In the genomic region with DNA sequence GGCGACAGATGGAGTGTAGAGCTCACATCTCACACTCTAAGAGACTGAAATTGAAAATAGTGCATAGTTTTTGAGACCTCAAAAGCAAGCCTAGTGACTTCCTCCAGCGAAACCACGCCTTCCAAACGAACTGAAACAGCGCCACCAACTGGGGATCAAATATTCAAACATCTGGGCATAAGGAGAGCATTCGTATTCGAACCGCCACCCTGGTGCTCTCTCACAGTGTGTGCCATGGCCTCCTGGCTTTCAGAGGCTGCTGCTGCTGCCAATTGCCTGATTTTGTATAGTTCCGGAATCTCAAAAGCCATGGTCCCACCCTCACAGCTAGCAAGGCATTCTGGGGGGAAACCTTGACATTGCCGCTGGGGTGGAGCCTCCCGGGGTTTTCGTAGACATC, we compare ENCODE assay signal across 18 mouse cellular contexts. TPM values are rescaled to one million over a fixed set of nuclear protein-coding genes. Genes with fewer than 3 reads are reported as not detected.
A peak's percentile ranks its signal among the peaks of the same experiment; 100 is the strongest.
DNase-seq lines count a peak whose midpoint lies in the region; ATAC-seq and TF ChIP-seq lines count a peak whose summit lies in the region.
"Had no signal": no experiment of that assay in that cellular context is flagged by ENCODE, and none has a peak within 500 bp of the region (broad histone marks: within the 10 kb centered on the region; RNA-seq: fewer than 3 reads in every experiment).

No protein-coding gene starts in this region.

- no peak overlapping the region for H3K4me2 ChIP-seq in intestine, postnatal 0 days (replicated peaks; ENCODE audit: low read depth)
- no peak overlapping the region for H3K4me2 ChIP-seq in intestine, embryonic 15.5 days (replicated peaks)
- H3K4me2 ChIP-seq: lung, embryonic 15.5 days; midbrain, embryonic 15.5 days; neural tube, embryonic 13.5 days had no signal

- ATAC-seq in intestine, postnatal 0 days: no peak
- ATAC-seq in intestine, embryonic 15.5 days: no peak
- 0 out of 2 replicates have a peak, but pooled peaks have one; percentile 43 for ATAC-seq in erythroblast, adult 5-6 weeks (replicated peaks; ENCODE audit: low FRiP score, poor library complexity, severe bottlenecking)
- ATAC-seq: hindbrain, embryonic 16.5 days; midbrain, embryonic 15.5 days had no signal

- no peaks in the 10 kb centered on the region for H3K9me3 ChIP-seq in intestine, postnatal 0 days (ENCODE audit: control insufficient read depth)
- H3K9me3 ChIP-seq in intestine, embryonic 15.5 days: no peaks in the 10 kb centered on the region
- H3K9me3 ChIP-seq: lung, embryonic 15.5 days; midbrain, embryonic 15.5 days; neural tube, embryonic 13.5 days had no signal

- no peaks in the 10 kb centered on the region for H3K4me1 ChIP-seq in intestine, postnatal 0 days (replicated peaks; ENCODE audit: control insufficient read depth, insufficient read depth, low read length)
- H3K4me1 ChIP-seq in intestine, embryonic 15.5 days (replicated peaks): no peaks in the 10 kb centered on the region
- H3K4me1 ChIP-seq: lung, embryonic 15.5 days; midbrain, embryonic 15.5 days; neural tube, embryonic 13.5 days had no signal

- H3K9ac ChIP-seq in intestine, postnatal 0 days (ENCODE audit: low read depth, low read length): no peak overlapping the region
- no peak overlapping the region for H3K9ac ChIP-seq in intestine, embryonic 15.5 days
- H3K9ac ChIP-seq: lung, embryonic 15.5 days; midbrain, embryonic 15.5 days; neural tube, embryonic 13.5 days had no signal

- no peak overlapping the region for H3K27ac ChIP-seq in intestine, postnatal 0 days (ENCODE audit: low read depth, low read length)
- no peak overlapping the region for H3K27ac ChIP-seq in intestine, embryonic 15.5 days
- H3K27ac ChIP-seq: lung, embryonic 15.5 days; midbrain, embryonic 15.5 days; neural tube, embryonic 13.5 days had no signal

- peak; percentile 50 for TF ChIP-seq CTCF in intestine, postnatal 0 days (IDR thresholded peaks at IDR 0.05; ENCODE audit: low read depth)

- H3K4me3 ChIP-seq in intestine, postnatal 0 days (ENCODE audit: low read depth, low read length): no peak overlapping the region
- no peak overlapping the region for H3K4me3 ChIP-seq in intestine, embryonic 15.5 days (replicated peaks)
- H3K4me3 ChIP-seq: lung, embryonic 15.5 days; midbrain, embryonic 15.5 days; neural tube, embryonic 13.5 days had no signal

- H3K27me3 ChIP-seq in intestine, postnatal 0 days (replicated peaks; ENCODE audit: control insufficient read depth, insufficient read depth, low read length): no peaks in the 10 kb centered on the region
- H3K27me3 ChIP-seq in intestine, embryonic 15.5 days (replicated peaks): no peaks in the 10 kb centered on the region
- H3K27me3 ChIP-seq: lung, embryonic 15.5 days; midbrain, embryonic 15.5 days; neural tube, embryonic 13.5 days had no signal

- peak; percentile 48 for DNase-seq in 416B (ENCODE audit: low read depth)
- peak; percentile 23 for DNase-seq in ES-CJ7 (ENCODE audit: low read depth, low spot score)
- DNase-seq in retina, postnatal 1 day: no peak
- DNase-seq in ovary, postnatal 36 days (ENCODE audit: low spot score): no peak
- DNase-seq: adrenal gland, postnatal 10 days; cerebellum, adult 8-10 months; gastrocnemius, postnatal 14 days; layer of hippocampus, adult 9-11 months; left cerebral cortex, postnatal 4 days had no signal

- no peaks in the 10 kb centered on the region for H3K36me3 ChIP-seq in intestine, postnatal 0 days (ENCODE audit: control insufficient read depth, insufficient read depth)
- no peaks in the 10 kb centered on the region for H3K36me3 ChIP-seq in intestine, embryonic 15.5 days
- H3K36me3 ChIP-seq: lung, embryonic 15.5 days; midbrain, embryonic 15.5 days; neural tube, embryonic 13.5 days had no signal

- 80% methylated on average over 12 of the region's 12 CpGs for WGBS in intestine, postnatal 0 days
- 85% methylated on average over 12 of the region's 12 CpGs for WGBS in intestine, embryonic 15.5 days

RNA-seq across cellular contexts. Expression of a gene that starts 10.5 kb away (rescaled TPM):
- not detected in 2 replicates for polyA plus RNA-seq in intestine, postnatal 0 days (2015; fragmentation: Nextera tagmentation; extraction: Ambion mirVana)
- not detected in 2 replicates for polyA plus RNA-seq in intestine, embryonic 15.5 days (2015; fragmentation: Nextera tagmentation; extraction: Ambion mirVana)
- not detected in 2 replicates for total RNA-seq in erythroblast, adult 5-6 weeks (2015; ENCODE audit: low replicate concordance)
- not detected in 2 replicates for total RNA-seq in erythroblast, adult 5-6 weeks (2017; ENCODE audit: low replicate concordance)
- total RNA-seq: gastrocnemius, postnatal 14 days; left cerebral cortex, postnatal 4 days had no signal
- polyA plus RNA-seq: heart, postnatal 0 days; hindbrain, embryonic 16.5 days; lung, embryonic 15.5 days; midbrain, embryonic 15.5 days; neural tube, embryonic 13.5 days; stomach, embryonic 14.5 days had no signal

RNA-seq across cellular contexts. Expression of a gene that starts 37.3 kb away (rescaled TPM):
- polyA plus RNA-seq in intestine, postnatal 0 days (2015; fragmentation: Nextera tagmentation; extraction: Ambion mirVana): 0.08 TPM in 1 of 2 replicates, not detected in the other
- polyA plus RNA-seq in intestine, embryonic 15.5 days (2015; fragmentation: Nextera tagmentation; extraction: Ambion mirVana): not detected in 2 replicates
- not detected in 2 replicates for total RNA-seq in erythroblast, adult 5-6 weeks (2015; ENCODE audit: low replicate concordance)
- not detected in 2 replicates for total RNA-seq in erythroblast, adult 5-6 weeks (2017; ENCODE audit: low replicate concordance)
- total RNA-seq: gastrocnemius, postnatal 14 days; left cerebral cortex, postnatal 4 days had no signal
- polyA plus RNA-seq: heart, postnatal 0 days; hindbrain, embryonic 16.5 days; lung, embryonic 15.5 days; midbrain, embryonic 15.5 days; neural tube, embryonic 13.5 days; stomach, embryonic 14.5 days had no signal

RNA-seq across cellular contexts. Expression of a gene that starts 49.6 kb away (rescaled TPM):
- polyA plus RNA-seq in intestine, postnatal 0 days (2015; fragmentation: Nextera tagmentation; extraction: Ambion mirVana): 1.1 and 1.2 TPM in 2 replicates
- polyA plus RNA-seq in intestine, embryonic 15.5 days (2015; fragmentation: Nextera tagmentation; extraction: Ambion mirVana): 0.54 and 0.82 TPM in 2 replicates
- 255 and 269 TPM in 2 replicates for total RNA-seq in erythroblast, adult 5-6 weeks (2015; ENCODE audit: low replicate concordance)
- 137 and 175 TPM in 2 replicates for total RNA-seq in erythroblast, adult 5-6 weeks (2017; ENCODE audit: low replicate concordance)
- polyA plus RNA-seq: midbrain, embryonic 15.5 days; neural tube, embryonic 13.5 days had no signal

Comparison
In these comparisons a context has a peak if more than half of its experiments do, and no peak if none do; other contexts are left out.
1. DNase-seq: peak in 416B (single experiment) and ES-CJ7 (single experiment); none in retina, postnatal 1 day (single experiment) and ovary, postnatal 36 days (single experiment).